Mouse (Mus musculus) cortical plate, adult 2 months (tissue): ENCODE measurements at regions not wholly inside any gene's neighbourhood (a gene's known extent, or its start where the extent isn't known, plus 50 kb on each side); places are given as distances from the start of the nearest gene placed in this dataset.

Experiments used
- H3K27ac ChIP-seq: fragments of 200-500 bp; 2 replicates; pipeline ENCODE4 v1.5.1; 2012; ENCODE audit warnings: low read length, control low read depth, inconsistent platforms; ENCODE audit not compliant: insufficient read depth
- H3K4me1 ChIP-seq: fragments of 200-500 bp; 2 replicates; pipeline ENCODE4 v1.6.1; 2011; ENCODE audit warnings: low read length; ENCODE audit not compliant: control insufficient read depth, insufficient read depth
- H3K4me3 ChIP-seq: fragments of 200-500 bp; 2 replicates; pipeline ENCODE4 v1.5.1; 2011; ENCODE audit warnings: mild to moderate bottlenecking, low read length, control low read depth; ENCODE audit not compliant: insufficient read depth
- CTCF ChIP-seq: fragments of 200-500 bp; IDR thresholded peaks from 2 replicates; pipeline ENCODE4 v1.5.1; 2011; ENCODE audit warnings: mild to moderate bottlenecking, control low read depth, low read length; ENCODE audit not compliant: insufficient read depth; ENCODE audit errors: extremely low read depth
- POLR2A ChIP-seq: fragments of 200-500 bp; IDR thresholded peaks from 2 replicates; pipeline ENCODE4 v1.6.1; 2011; ENCODE audit warnings: mild to moderate bottlenecking, low read length, control low read depth; ENCODE audit not compliant: insufficient read depth; ENCODE audit errors: extremely low read depth

- H3K27ac ChIP-seq: no peak overlapping the region
- TF ChIP-seq POLR2A (no peak), CTCF (no peak)
- no peak overlapping the region for H3K4me3 ChIP-seq
- H3K4me1 ChIP-seq: no peaks in the 10 kb centered on the region
Measured at GRCm38 (mm10) chr4:30776816-30777442, 1187.0 kb upstream of the Map3k7 start.

DNA sequence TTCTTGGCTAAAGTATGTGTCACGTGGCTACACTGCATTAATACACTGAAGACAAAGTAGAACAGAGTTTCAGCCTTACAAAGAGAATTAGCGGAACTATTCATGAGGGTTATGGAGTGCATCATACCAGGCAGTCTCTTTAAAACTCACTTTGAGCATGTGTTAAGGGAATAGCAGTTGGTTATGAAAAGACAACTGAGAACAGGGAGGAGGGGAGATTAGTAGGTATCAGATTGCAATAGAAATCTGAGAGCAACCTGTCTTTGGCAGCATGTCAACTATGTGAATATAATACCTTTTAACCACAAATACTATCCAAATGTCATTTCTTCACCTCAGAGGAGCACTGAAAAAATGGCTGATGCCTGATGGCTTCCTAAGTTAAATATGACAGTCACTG lies 1182.2 kb upstream of the Map3k7 start:
- Histone ChIP-seq H3K27ac (no peak overlapping the region), H3K4me3 (no peak overlapping the region), H3K4me1 (no peaks in the 10 kb centered on the region)
- TF ChIP-seq POLR2A (no peak), CTCF (no peak)

- no peak overlapping the region for H3K27ac ChIP-seq
- H3K4me1 ChIP-seq: no peaks in the 10 kb centered on the region
- TF ChIP-seq CTCF (no peak), POLR2A (no peak)
- H3K4me3 ChIP-seq: no peak overlapping the region
Measured at GRCm38 (mm10) chr4:30789976-30790657, 1173.8 kb upstream of the Map3k7 start.

- H3K27ac ChIP-seq: no peak overlapping the region
- TF ChIP-seq CTCF (no peak), POLR2A (no peak)
- no peaks in the 10 kb centered on the region for H3K4me1 ChIP-seq
- no peak overlapping the region for H3K4me3 ChIP-seq
Measured at GRCm38 (mm10) chr4:30809798-30810197, 1154.1 kb upstream of the Map3k7 start.

DNA sequence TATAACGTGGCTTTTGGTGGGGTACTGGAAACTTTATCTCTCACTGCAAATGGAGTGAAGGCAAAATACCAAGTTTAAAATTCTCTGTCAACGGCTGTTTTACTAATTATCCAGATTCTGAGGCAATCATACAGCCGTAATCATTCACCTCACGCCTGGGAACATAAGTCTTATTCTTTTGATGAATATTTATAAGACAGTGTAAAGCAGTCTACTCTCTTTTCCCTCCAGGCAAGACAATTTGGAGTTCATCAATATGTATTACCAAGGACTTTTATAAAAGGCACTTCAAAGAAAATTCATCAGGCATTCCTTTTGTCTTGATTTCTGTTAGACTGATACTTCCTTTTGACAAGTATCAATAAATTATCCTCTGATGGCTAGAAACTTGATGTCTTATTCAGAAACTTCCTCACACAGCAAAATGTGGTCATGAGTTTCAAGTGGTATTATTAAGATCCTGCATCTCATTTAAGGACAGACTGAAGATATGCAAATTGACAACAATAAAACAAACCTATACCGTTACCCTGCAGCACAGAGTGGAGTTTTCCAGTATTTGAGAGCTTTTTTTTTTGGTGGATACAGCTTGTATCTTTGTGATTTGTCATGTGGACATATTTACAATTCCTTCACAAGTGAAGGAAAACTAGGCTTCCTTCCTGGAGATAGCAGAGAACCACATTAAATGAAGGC lies 1108.4 kb upstream of the Map3k7 start:
- H3K4me1 ChIP-seq: no peaks in the 10 kb centered on the region
- H3K4me3 ChIP-seq: no peak overlapping the region
- TF ChIP-seq POLR2A (no peak), CTCF (no peak)
- no peak overlapping the region for H3K27ac ChIP-seq

DNA sequence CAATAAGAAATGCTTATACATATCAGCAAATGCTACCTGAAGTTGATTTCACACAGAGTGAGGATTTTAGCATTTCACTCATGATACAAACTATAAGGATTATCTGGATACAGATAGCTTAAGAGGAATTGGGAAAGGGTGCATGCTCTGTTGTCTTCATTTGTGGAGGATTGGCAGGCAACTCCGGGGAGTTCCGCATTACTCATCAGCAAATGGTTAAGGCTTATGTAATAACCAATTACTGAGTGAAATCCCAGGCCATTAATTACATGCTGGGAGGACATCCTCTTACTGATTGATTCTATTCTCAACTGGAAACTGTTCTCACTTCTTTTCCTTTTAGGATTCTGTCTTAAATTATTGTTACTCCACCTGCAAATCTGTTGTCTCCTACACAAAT lies 1058.9 kb upstream of the Map3k7 start:
- Histone ChIP-seq H3K4me1 (no peaks in the 10 kb centered on the region), H3K27ac (no peak overlapping the region), H3K4me3 (no peak overlapping the region)
- TF ChIP-seq POLR2A (no peak), CTCF (no peak)

- no peak overlapping the region for H3K27ac ChIP-seq
- H3K4me3 ChIP-seq: no peak overlapping the region
- H3K4me1 ChIP-seq: no peaks in the 10 kb centered on the region
- TF ChIP-seq POLR2A (no peak), CTCF (no peak)
Measured at GRCm38 (mm10) chr4:30922944-30923343, 1041.0 kb upstream of the Map3k7 start.

DNA sequence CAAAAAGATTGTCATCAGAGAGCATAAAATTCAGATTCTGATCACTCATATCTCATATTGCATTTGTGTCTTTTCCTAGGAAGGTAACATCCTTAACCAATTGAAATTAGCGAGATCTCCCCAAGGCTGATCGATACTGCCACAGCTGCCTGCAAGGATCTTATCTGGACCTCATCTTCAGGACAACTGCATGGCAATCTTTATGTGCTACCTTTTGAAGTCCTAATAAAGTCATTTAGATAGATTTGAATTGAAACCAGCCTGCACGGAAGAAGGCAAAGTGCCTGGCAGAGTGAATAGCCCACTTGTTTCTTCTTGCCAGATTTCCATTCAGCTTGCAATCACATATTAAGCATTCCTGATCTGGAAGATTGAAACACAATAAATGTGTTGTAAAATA lies 1031.5 kb upstream of the Map3k7 start:
- no peaks in the 10 kb centered on the region; the same call in 1 of the 2 replicates for H3K4me1 ChIP-seq
- no peak overlapping the region for H3K27ac ChIP-seq
- TF ChIP-seq POLR2A (no peak), CTCF (no peak)
- no peak overlapping the region for H3K4me3 ChIP-seq

GRCm38 (mm10) chr4:30933030-30933987 lies 1030.6 kb upstream of the Map3k7 start:
- Histone ChIP-seq H3K27ac (no peak overlapping the region), H3K4me3 (no peak overlapping the region), H3K4me1 (no peaks in the 10 kb centered on the region; the same call in 1 of the 2 replicates)
- TF ChIP-seq CTCF (no peak), POLR2A (no peak)
